Mouse (Mus musculus) cerebellum, adult 2 months (tissue): ENCODE results near the gene Sytl3.
"Not testable (repeated sequence)": the region's sequence is repeated elsewhere in the genome, so short reads cannot be mapped to it uniquely, and the experiment has no call there.

ENCODE experiments used
- CTCF ChIP-seq: fragments of 200-500 bp; IDR thresholded peaks from 2 replicates; pipeline ENCODE4 v1.5.1; 2011; ENCODE audit warnings: low read depth, mild to moderate bottlenecking, control low read depth, low read length, moderate library complexity, borderline replicate concordance; ENCODE audit not compliant: insufficient read depth
- POLR2A ChIP-seq: fragments of 200-500 bp; IDR thresholded peaks from 2 replicates; pipeline ENCODE4 v1.6.1; 2011; ENCODE audit warnings: low read length, control low read depth, borderline replicate concordance; ENCODE audit not compliant: insufficient read depth

- TF ChIP-seq CTCF, POLR2A: not testable (repeated sequence)
Measured at GRCm38 (mm10) chr17:6614316-6614715, 44.6 kb upstream of the Sytl3 start.
